Mouse (Mus musculus) erythroblast, embryonic 14.5 days (primary cell): Measurements from ENCODE around the gene Phc2. TPM values are rescaled to one million over a fixed set of nuclear protein-coding genes. Genes with fewer than 3 reads are reported as not detected.

Source experiments
- H3K27me3 ChIP-seq: 2 replicates; pipeline ENCODE4 v1.6.1; 2012; ENCODE audit warnings: inconsistent platforms; ENCODE audit not compliant: control insufficient read depth
- H3K36me3 ChIP-seq: 2 replicates; pipeline ENCODE4 v1.6.1; 2012; ENCODE audit warnings: mild to moderate bottlenecking, inconsistent platforms; ENCODE audit not compliant: control insufficient read depth
- H3K4me1 ChIP-seq: 2 replicates; pipeline ENCODE4 v1.6.1; 2012; ENCODE audit warnings: inconsistent platforms; ENCODE audit not compliant: control insufficient read depth
- H3K4me3 ChIP-seq: replicated peaks from 2 replicates; pipeline ENCODE3; 2012; ENCODE audit warnings: moderate library complexity, mild to moderate bottlenecking, inconsistent platforms
- H3K9me3 ChIP-seq: 2 replicates; pipeline ENCODE4 v1.6.1; 2012; ENCODE audit warnings: low read length, inconsistent platforms, mixed read lengths; ENCODE audit not compliant: control insufficient read depth
- GATA1 ChIP-seq: IDR thresholded peaks from 2 replicates; pipeline ENCODE4 v1.6.1; 2012; ENCODE audit warnings: low read length, inconsistent platforms, mixed read lengths
- TAL1 ChIP-seq: IDR thresholded peaks from 3 replicates; pipeline ENCODE4 v1.6.1; 2012; ENCODE audit warnings: low read length, inconsistent platforms, mixed read lengths
- polyA plus RNA-seq: library from polyadenylated mRNA; stranded (reverse); fragments of >175 nt; gene quantifications from 2 replicates; pipeline ENCODE4 v1.2.3, GENCODE M21; 2012

Phc2 gene
- polyA plus RNA-seq, 1 experiment = 9.0 TPM

DNA sequence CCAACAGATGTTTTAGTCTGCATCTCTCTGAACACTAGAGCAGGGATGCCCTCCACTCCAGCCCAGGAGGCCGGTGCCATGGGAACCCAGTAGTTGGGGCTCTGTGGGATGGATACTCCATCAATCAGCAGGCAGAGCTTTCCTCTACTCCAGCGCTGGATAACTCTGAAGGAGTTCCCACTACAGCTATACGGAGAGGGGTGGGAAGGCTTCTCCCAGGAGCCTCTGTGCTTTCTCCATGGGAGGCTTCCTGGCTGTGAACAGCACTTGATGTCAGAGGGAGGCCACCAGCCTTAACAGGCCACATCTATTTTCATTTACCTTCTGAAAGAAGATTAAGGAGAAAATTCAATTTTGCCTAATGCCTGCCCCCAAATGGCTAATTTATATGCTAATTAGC, 29.2 kb downstream of the Phc2 start:
- peaks cover 3% of the 10 kb centered on the region for H3K9me3 ChIP-seq
- TF ChIP-seq TAL1 = no peak
- no peak for TF ChIP-seq GATA1
- H3K27me3 ChIP-seq = no peaks in the 10 kb centered on the region
- H3K4me3 ChIP-seq = no peak overlapping the region
- H3K36me3 ChIP-seq = no peaks in the 10 kb centered on the region
- peaks cover 3% of the 10 kb centered on the region; the same call in 1 of the 2 replicates for H3K4me1 ChIP-seq

DNA sequence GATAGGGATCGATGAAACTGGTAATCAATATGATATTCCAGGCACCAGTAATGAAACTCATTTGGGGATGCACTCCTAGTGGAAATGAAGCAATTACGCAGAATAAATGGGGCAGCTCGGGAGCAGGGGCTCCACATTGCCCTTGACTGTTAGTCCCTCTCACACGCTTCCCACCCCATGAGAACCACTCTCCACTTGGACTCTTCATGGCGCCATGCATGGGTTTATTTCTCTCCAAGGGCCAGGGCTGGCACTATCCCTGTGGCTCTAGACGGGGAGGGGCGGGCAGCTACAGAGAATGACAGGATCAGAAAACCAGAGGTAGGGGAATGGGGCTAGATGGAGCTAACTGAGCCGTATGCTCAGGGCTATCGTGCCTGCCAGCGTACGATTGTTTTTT, 29.6 kb downstream of the Phc2 start:
- no peak overlapping the region for H3K4me3 ChIP-seq
- H3K27me3 ChIP-seq = peaks cover 2% of the 10 kb centered on the region; the same call in 1 of the 2 replicates
- H3K4me1 ChIP-seq = peaks cover 6% of the 10 kb centered on the region
- TF ChIP-seq TAL1 (no peak), GATA1 (no peak)
- H3K36me3 ChIP-seq = no peaks in the 10 kb centered on the region
- H3K9me3 ChIP-seq = peaks cover 3% of the 10 kb centered on the region

DNA sequence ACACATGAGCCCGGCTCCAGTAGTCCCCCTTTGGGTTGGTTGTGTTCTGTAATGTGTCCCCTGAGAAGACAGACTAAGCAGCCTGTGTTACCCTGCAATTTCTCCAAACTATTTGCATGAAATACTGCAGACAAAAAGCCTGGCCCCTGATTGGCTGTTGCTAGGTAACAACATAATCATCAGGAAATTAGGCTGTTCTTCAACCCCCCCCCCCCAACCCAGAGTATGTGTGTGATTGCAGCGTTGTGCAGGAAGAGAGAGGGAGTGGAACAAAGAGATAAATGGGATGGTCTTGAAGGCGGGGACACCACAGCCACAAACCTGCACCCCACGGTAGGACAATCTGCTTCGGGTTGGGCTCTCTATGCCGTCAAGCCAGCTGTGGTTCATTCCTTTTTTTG, 34.0 kb downstream of the Phc2 start:
- Histone ChIP-seq H3K4me3 (no peak overlapping the region), H3K36me3 (no peaks in the 10 kb centered on the region), H3K4me1 (peaks cover 6% of the 10 kb centered on the region)

DNA sequence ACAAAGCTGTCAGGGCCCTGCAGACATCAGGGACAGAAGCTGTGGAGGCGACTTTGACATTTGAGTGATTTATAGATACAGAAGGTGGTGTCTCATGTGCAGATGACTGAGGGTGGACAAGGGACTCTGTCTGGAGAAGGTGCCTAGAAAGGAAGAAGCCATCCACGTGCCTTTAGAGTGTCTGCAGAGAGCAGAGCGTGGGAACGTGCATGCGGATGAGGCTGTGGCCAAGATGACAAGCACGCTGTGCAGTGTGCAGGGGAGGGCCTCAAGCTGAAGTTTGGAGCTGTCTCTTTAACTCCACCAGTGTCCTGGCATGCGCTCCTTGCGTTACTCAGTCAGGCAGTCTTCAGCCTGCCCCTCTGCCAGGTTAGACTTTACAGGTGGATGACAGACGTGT, 34.5 kb downstream of the Phc2 start:
- Histone ChIP-seq H3K27me3 (peaks cover 6% of the 10 kb centered on the region), H3K4me3 (no peak overlapping the region), H3K4me1 (peaks cover 6% of the 10 kb centered on the region), H3K36me3 (no peaks in the 10 kb centered on the region), H3K9me3 (peaks cover 3% of the 10 kb centered on the region)
- TF ChIP-seq TAL1 (no peak), GATA1 (no peak)

More for the DNA sequence above, 34.0 kb downstream of the Phc2 start:
- TF ChIP-seq TAL1 (no peak), GATA1 (no peak)
- Histone ChIP-seq H3K27me3 (peaks cover 6% of the 10 kb centered on the region), H3K9me3 (peaks cover 3% of the 10 kb centered on the region)

DNA sequence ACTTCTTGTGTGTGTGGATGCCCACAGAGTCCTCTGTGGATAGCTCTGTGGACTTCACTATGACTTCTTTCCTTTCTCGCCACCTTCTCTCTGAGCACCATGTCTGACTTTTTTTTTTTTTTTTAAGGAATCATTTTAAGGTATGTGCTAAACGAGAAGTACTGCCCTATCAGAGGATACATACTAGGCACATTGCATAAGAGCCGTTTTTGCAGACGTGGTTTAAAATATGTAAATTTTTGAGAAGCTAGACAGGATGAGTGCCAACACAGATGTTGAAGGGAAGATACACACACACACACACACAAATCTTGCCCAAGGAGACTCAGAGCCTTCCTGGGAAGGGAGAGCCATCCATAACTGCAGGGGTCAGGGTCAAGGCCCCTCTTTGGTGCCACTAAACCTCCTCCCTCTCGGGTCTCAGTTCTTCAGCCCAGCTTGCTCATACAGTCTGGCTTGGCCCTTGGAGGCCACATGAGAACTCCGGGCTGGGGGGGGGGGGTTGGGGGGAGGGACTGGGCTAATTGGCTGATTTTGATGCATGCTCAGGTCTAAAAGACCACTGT, 35.3 kb downstream of the Phc2 start:
- TF ChIP-seq GATA1 (no peak), TAL1 (no peak)
- no peaks in the 10 kb centered on the region for H3K36me3 ChIP-seq
- no peak overlapping the region for H3K4me3 ChIP-seq

GRCm38 (mm10) chr4:128691195-128691594, 36.7 kb downstream of the Phc2 start:
- TF ChIP-seq GATA1 (no peak), TAL1 (no peak)
- Histone ChIP-seq H3K36me3 (no peaks in the 10 kb centered on the region), H3K4me1 (peaks cover 8% of the 10 kb centered on the region), H3K27me3 (peaks cover 6% of the 10 kb centered on the region), H3K9me3 (peaks cover 3% of the 10 kb centered on the region), H3K4me3 (no peak overlapping the region)

More for the DNA sequence above, 35.3 kb downstream of the Phc2 start:
- Histone ChIP-seq H3K27me3 (peaks cover 6% of the 10 kb centered on the region), H3K9me3 (peaks cover 3% of the 10 kb centered on the region), H3K4me1 (peaks cover 8% of the 10 kb centered on the region)

- H3K9me3 ChIP-seq = peaks cover 3% of the 10 kb centered on the region
- no peaks in the 10 kb centered on the region for H3K36me3 ChIP-seq
- H3K4me1 ChIP-seq = peaks cover 8% of the 10 kb centered on the region
- no peak overlapping the region for H3K4me3 ChIP-seq
- H3K27me3 ChIP-seq = peaks cover 6% of the 10 kb centered on the region
- no peak for TF ChIP-seq TAL1
- TF ChIP-seq GATA1 = no peak
Measured at GRCm38 (mm10) chr4:128692149-128692925, 37.8 kb downstream of the Phc2 start.

DNA sequence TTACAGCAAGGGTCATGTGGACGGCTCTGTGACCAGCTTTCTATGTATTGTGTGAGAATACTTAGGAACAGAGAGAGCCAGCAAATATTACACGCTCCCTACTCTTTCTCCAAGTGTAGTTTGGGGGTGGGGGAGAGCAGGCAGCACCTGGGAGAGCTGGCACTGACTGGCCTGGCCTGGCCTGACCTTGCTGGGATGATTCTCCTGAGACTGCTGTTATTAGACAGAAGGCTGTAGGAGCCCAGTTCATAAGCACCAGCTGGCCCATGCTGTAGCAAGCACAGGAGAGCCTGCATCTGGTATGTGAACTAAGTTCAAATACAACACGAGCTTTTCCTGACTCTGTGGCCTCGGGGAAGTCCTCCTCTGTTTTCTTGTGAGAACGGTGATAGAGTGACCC, 38.7 kb downstream of the Phc2 start:
- no peak overlapping the region for H3K4me3 ChIP-seq
- peaks cover 6% of the 10 kb centered on the region for H3K27me3 ChIP-seq
- TF ChIP-seq GATA1 = no peak
- no peak for TF ChIP-seq TAL1
- H3K36me3 ChIP-seq = no peaks in the 10 kb centered on the region
- peaks cover 8% of the 10 kb centered on the region for H3K4me1 ChIP-seq
- no peaks in the 10 kb centered on the region for H3K9me3 ChIP-seq

- Histone ChIP-seq H3K4me3 (no peak overlapping the region), H3K36me3 (no peaks in the 10 kb centered on the region), H3K4me1 (peaks cover 2% of the 10 kb centered on the region; the same call in 1 of the 2 replicates), H3K27me3 (peaks cover 4% of the 10 kb centered on the region; the same call in 1 of the 2 replicates), H3K9me3 (no peaks in the 10 kb centered on the region)
- no peak for TF ChIP-seq GATA1
- TF ChIP-seq TAL1 = no peak
Measured at GRCm38 (mm10) chr4:128694315-128694714, 39.8 kb downstream of the Phc2 start.
